Mouse (Mus musculus) hindbrain, embryonic 15.5 days (tissue): ENCODE data around the gene Cd52. TPM values are rescaled to one million over a fixed set of nuclear protein-coding genes. Genes with fewer than 3 reads are reported as not detected.

ENCODE experiments used
- polyA plus RNA-seq: library from polyadenylated mRNA; unstranded; fragments of >200 nt; fragmentation: Nextera tagmentation; extraction: Ambion mirVana; gene quantifications from 2 replicates; pipeline ENCODE4 v1.2.1, GENCODE M21; 2015

Gene Cd52
- polyA plus RNA-seq, 1 experiment from 2014 or later = 2.3 TPM

Other genes with a start within 250 kb of the Cd52 start
- 25.0 and 25.6 TPM in 2 replicates for gene Rps6ka1, start 207.3 kb downstream of the Cd52 start, polyA plus RNA-seq
- gene Hmgn2, start 126.4 kb downstream of the Cd52 start, polyA plus RNA-seq = 1,020 and 1,026 TPM in 2 replicates
- 44.0 and 46.0 TPM in 2 replicates for gene Dhdds, start 94.2 kb downstream of the Cd52 start, polyA plus RNA-seq
- 0.16 and 0.22 TPM in 2 replicates for gene Lin28a, start 76.2 kb downstream of the Cd52 start, polyA plus RNA-seq
- not detected in 2 replicates for gene Zfp683, start 41.2 kb downstream of the Cd52 start, polyA plus RNA-seq
- gene Crybg2, start 34.3 kb downstream of the Cd52 start, polyA plus RNA-seq = 4.3 and 4.6 TPM in 2 replicates
- gene Ubxn11, start 7.5 kb upstream of the Cd52 start, polyA plus RNA-seq = 17.1 and 21.3 TPM in 2 replicates
- 425 and 442 TPM in 2 replicates for gene Sh3bgrl3, start 33.7 kb upstream of the Cd52 start, polyA plus RNA-seq
- gene Cep85, start 92.0 kb upstream of the Cd52 start, polyA plus RNA-seq = 18.8 and 22.1 TPM in 2 replicates
- not detected in 2 replicates for gene Gm7534, start 107.9 kb upstream of the Cd52 start, polyA plus RNA-seq
- gene Catsper4, start 132.3 kb upstream of the Cd52 start, polyA plus RNA-seq = 0.13 and 0.34 TPM in 2 replicates
- 0.10 and 0.30 TPM in 2 replicates for gene Cnksr1, start 143.3 kb upstream of the Cd52 start, polyA plus RNA-seq
- gene E130218I03Rik, start 148.6 kb upstream of the Cd52 start, polyA plus RNA-seq = 0.48 and 0.64 TPM in 2 replicates
- gene Zfp593, start 150.5 kb upstream of the Cd52 start, polyA plus RNA-seq = 13.3 and 13.8 TPM in 2 replicates
- 0.52 and 0.83 TPM in 2 replicates for gene Gm30191, start 151.9 kb upstream of the Cd52 start, polyA plus RNA-seq
- 16.8 and 18.9 TPM in 2 replicates for gene Grrp1, start 159.0 kb upstream of the Cd52 start, polyA plus RNA-seq
- 35.7 and 36.6 TPM in 2 replicates for gene Pdik1l, start 192.8 kb upstream of the Cd52 start, polyA plus RNA-seq
- gene Trim63, start 220.0 kb upstream of the Cd52 start, polyA plus RNA-seq = 0.41 and 0.56 TPM in 2 replicates
- gene Slc30a2, start 248.1 kb upstream of the Cd52 start, polyA plus RNA-seq = 0.16 and 0.33 TPM in 2 replicates